Mouse (Mus musculus) forebrain, embryonic 13.5 days (tissue): ENCODE measurements at regions not wholly inside any gene's neighbourhood (a gene's known extent, or its start where the extent isn't known, plus 50 kb on each side); places are given as distances from the start of the nearest gene placed in this dataset.
A peak's percentile ranks its signal among the peaks of the same experiment; 100 is the strongest.

Source experiments
- ATAC-seq: fragments of 200-750 bp; cut with Nextera tagmentation; 2 replicates; pipeline ENCODE4 v1.8.0; 2017
- H3K27ac ChIP-seq: fragments of 300-500 bp; sonication (generic); 2 replicates; pipeline ENCODE4 v1.5.1; 2015; ENCODE audit warnings: inconsistent platforms, mild to moderate bottlenecking, moderate library complexity
- H3K27me3 ChIP-seq: fragments of 300-500 bp; sonication (generic); 2 replicates; pipeline ENCODE4 v1.6.1; 2015; ENCODE audit warnings: mild to moderate bottlenecking, inconsistent platforms
- H3K36me3 ChIP-seq: fragments of 300-500 bp; sonication (generic); 2 replicates; pipeline ENCODE4 v1.6.1; 2015; ENCODE audit warnings: mild to moderate bottlenecking, inconsistent platforms; ENCODE audit not compliant: poor library complexity, severe bottlenecking
- H3K4me1 ChIP-seq: fragments of 300-500 bp; sonication (generic); 2 replicates; pipeline ENCODE4 v1.6.1; 2015; ENCODE audit warnings: inconsistent platforms
- H3K4me2 ChIP-seq: fragments of 300-500 bp; sonication (generic); 2 replicates; pipeline ENCODE4 v1.6.1; 2015; ENCODE audit warnings: inconsistent platforms, mild to moderate bottlenecking, moderate library complexity
- H3K4me3 ChIP-seq: fragments of 300-500 bp; sonication (generic); 2 replicates; pipeline ENCODE4 v1.5.1; 2015; ENCODE audit warnings: mild to moderate bottlenecking, inconsistent platforms
- H3K9ac ChIP-seq: fragments of 300-500 bp; sonication (generic); 2 replicates; pipeline ENCODE4 v1.6.1; 2015; ENCODE audit warnings: mild to moderate bottlenecking, inconsistent platforms
- H3K9me3 ChIP-seq: fragments of 300-500 bp; sonication (generic); replicated peaks from 2 replicates; pipeline ENCODE4 v1.6.1; 2016; ENCODE audit warnings: inconsistent platforms
- WGBS: fragments of 180-500 bp; shearing (Covaris S2); methylation state at CpG from one replicate; pipeline ENCODE4 v1.1.7; 2015; 5-methylcytosine and 5-hydroxymethylcytosine counted together

GRCm38 (mm10) chr19:15851622-15852021, 95.5 kb downstream of the Psat1 start:
- no peaks in the 10 kb centered on the region for H3K9me3 ChIP-seq
- H3K27me3 ChIP-seq: no peaks in the 10 kb centered on the region
- H3K4me1 ChIP-seq: no peaks in the 10 kb centered on the region
- no peak overlapping the region for H3K4me3 ChIP-seq
- H3K4me2 ChIP-seq: no peak overlapping the region
- ATAC-seq: no peak
- no peak overlapping the region for H3K27ac ChIP-seq
- no peaks in the 10 kb centered on the region for H3K36me3 ChIP-seq
- H3K9ac ChIP-seq: no peak overlapping the region
- WGBS: 93% methylated on average over 3 of the region's 3 CpGs

- H3K4me1 ChIP-seq: no peaks in the 10 kb centered on the region
- H3K4me3 ChIP-seq: no peak overlapping the region
- ATAC-seq: no peak
- H3K4me2 ChIP-seq: no peak overlapping the region
- H3K27ac ChIP-seq: no peak overlapping the region
- no peaks in the 10 kb centered on the region for H3K9me3 ChIP-seq
- no peaks in the 10 kb centered on the region for H3K36me3 ChIP-seq
- no peak overlapping the region for H3K9ac ChIP-seq
- H3K27me3 ChIP-seq: no peaks in the 10 kb centered on the region
- WGBS: 78% methylated on average over 2 of the region's 2 CpGs
Observed at GRCm38 (mm10) chr19:15850722-15851121, 96.4 kb downstream of the Psat1 start.

GRCm38 (mm10) chr19:15849235-15849634, 97.9 kb downstream of the Psat1 start:
- Histone ChIP-seq H3K36me3 (no peaks in the 10 kb centered on the region), H3K9ac (no peak overlapping the region), H3K4me1 (no peaks in the 10 kb centered on the region), H3K27ac (no peak overlapping the region), H3K4me2 (no peak overlapping the region), H3K4me3 (no peak overlapping the region), H3K9me3 (no peaks in the 10 kb centered on the region), H3K27me3 (no peaks in the 10 kb centered on the region)
- no peak for ATAC-seq
- 93% methylated on average over 4 of the region's 4 CpGs for WGBS

GRCm38 (mm10) chr19:15838327-15838726, 108.8 kb downstream of the Psat1 start:
- H3K27me3 ChIP-seq: no peaks in the 10 kb centered on the region
- WGBS: 17% methylated on average over 5 of the region's 5 CpGs
- no peak overlapping the region for H3K9ac ChIP-seq
- ATAC-seq: peak; percentile 42
- H3K36me3 ChIP-seq: no peaks in the 10 kb centered on the region
- no peaks in the 10 kb centered on the region for H3K9me3 ChIP-seq
- H3K4me1 ChIP-seq: peaks cover 36% of the 10 kb centered on the region
- H3K27ac ChIP-seq: peak overlapping the region; percentile 38; the same call in 1 of the 2 replicates
- no peak overlapping the region for H3K4me3 ChIP-seq
- no peak overlapping the region for H3K4me2 ChIP-seq

GRCm38 (mm10) chr19:15837715-15838175, 109.4 kb downstream of the Psat1 start:
- Histone ChIP-seq H3K27me3 (0 out of 2 replicates have a peak, but pooled peaks cover 2% of the 10 kb centered on the region), H3K9me3 (no peaks in the 10 kb centered on the region), H3K4me2 (peak overlapping the region; percentile 36; the same call in 1 of the 2 replicates), H3K4me1 (peaks cover 36% of the 10 kb centered on the region), H3K9ac (no peak overlapping the region), H3K27ac (peak overlapping the region; percentile 74), H3K36me3 (no peaks in the 10 kb centered on the region), H3K4me3 (no peak overlapping the region)
- peak; percentile 64 for ATAC-seq
- WGBS: 16% methylated on average over 1 of the region's 1 CpGs

- 11% methylated on average over 7 of the region's 7 CpGs for WGBS
- Histone ChIP-seq H3K4me2 (peak overlapping the region; percentile 36), H3K9me3 (no peaks in the 10 kb centered on the region), H3K36me3 (no peaks in the 10 kb centered on the region), H3K27me3 (0 out of 2 replicates have a peak, but pooled peaks cover 3% of the 10 kb centered on the region), H3K4me1 (peaks cover 36% of the 10 kb centered on the region), H3K9ac (no peak overlapping the region), H3K27ac (peak overlapping the region; percentile 74), H3K4me3 (no peak overlapping the region)
- ATAC-seq: peak; percentile 88
Observed at GRCm38 (mm10) chr19:15836956-15837714, 110.0 kb downstream of the Psat1 start.

- Histone ChIP-seq H3K9ac (no peak overlapping the region), H3K9me3 (no peaks in the 10 kb centered on the region), H3K4me1 (peaks cover 36% of the 10 kb centered on the region), H3K4me2 (peak overlapping the region; percentile 36), H3K4me3 (no peak overlapping the region), H3K27me3 (0 out of 2 replicates have a peak, but pooled peaks cover 3% of the 10 kb centered on the region), H3K27ac (peak overlapping the region; percentile 74), H3K36me3 (no peaks in the 10 kb centered on the region)
- peak; percentile 75 for ATAC-seq
- WGBS: 21% methylated on average over 7 of the region's 7 CpGs
Observed at GRCm38 (mm10) chr19:15836201-15836955, 110.8 kb downstream of the Psat1 start.

GRCm38 (mm10) chr19:15830385-15830784, 116.8 kb downstream of the Psat1 start:
- H3K27me3 ChIP-seq: 0 out of 2 replicates have a peak, but pooled peaks cover 3% of the 10 kb centered on the region
- H3K4me3 ChIP-seq: no peak overlapping the region
- H3K36me3 ChIP-seq: no peaks in the 10 kb centered on the region
- no peaks in the 10 kb centered on the region for H3K9me3 ChIP-seq
- no peak overlapping the region for H3K27ac ChIP-seq
- no peak overlapping the region for H3K9ac ChIP-seq
- ATAC-seq: no peak
- H3K4me1 ChIP-seq: peaks cover 5% of the 10 kb centered on the region; the same call in 1 of the 2 replicates
- H3K4me2 ChIP-seq: no peak overlapping the region

- no peak overlapping the region for H3K4me3 ChIP-seq
- H3K27ac ChIP-seq: no peak overlapping the region
- H3K4me2 ChIP-seq: no peak overlapping the region
- H3K9ac ChIP-seq: no peak overlapping the region
- ATAC-seq: no peak
- H3K27me3 ChIP-seq: 0 out of 2 replicates have a peak, but pooled peaks cover 3% of the 10 kb centered on the region
- no peaks in the 10 kb centered on the region for H3K9me3 ChIP-seq
- 85% methylated on average over 5 of the region's 5 CpGs for WGBS
- 0 out of 2 replicates have a peak, but pooled peaks cover 5% of the 10 kb centered on the region for H3K4me1 ChIP-seq
- H3K36me3 ChIP-seq: no peaks in the 10 kb centered on the region
Observed at GRCm38 (mm10) chr19:15829158-15829557, 118.0 kb downstream of the Psat1 start.

GRCm38 (mm10) chr19:15827990-15828705, 119.0 kb downstream of the Psat1 start:
- 76% methylated on average over 10 of the region's 10 CpGs for WGBS
- no peaks in the 10 kb centered on the region for H3K36me3 ChIP-seq
- H3K4me1 ChIP-seq: 0 out of 2 replicates have a peak, but pooled peaks cover 5% of the 10 kb centered on the region
- no peak for ATAC-seq
- no peaks in the 10 kb centered on the region for H3K9me3 ChIP-seq
- H3K27ac ChIP-seq: peak overlapping the region; percentile 35; the same call in 1 of the 2 replicates
- no peak overlapping the region for H3K9ac ChIP-seq
- H3K4me2 ChIP-seq: no peak overlapping the region
- H3K27me3 ChIP-seq: 0 out of 2 replicates have a peak, but pooled peaks cover 3% of the 10 kb centered on the region
- no peak overlapping the region for H3K4me3 ChIP-seq

- no peak overlapping the region for H3K4me2 ChIP-seq
- H3K4me1 ChIP-seq: 0 out of 2 replicates have a peak, but pooled peaks cover 5% of the 10 kb centered on the region
- no peak overlapping the region for H3K4me3 ChIP-seq
- ATAC-seq: no peak
- H3K27me3 ChIP-seq: no peaks in the 10 kb centered on the region
- H3K9me3 ChIP-seq: no peaks in the 10 kb centered on the region
- H3K36me3 ChIP-seq: no peaks in the 10 kb centered on the region
- H3K27ac ChIP-seq: peak overlapping the region; percentile 35
- WGBS: 68% methylated on average over 9 of the region's 9 CpGs
- no peak overlapping the region for H3K9ac ChIP-seq
Observed at GRCm38 (mm10) chr19:15827120-15827989, 119.8 kb downstream of the Psat1 start.
